Mouse (Mus musculus) kidney, adult 9 months (tissue): ENCODE results near the gene H2al1j.
A peak's percentile ranks its signal among the peaks of the same experiment; 100 is the strongest.
"Not testable (repeated sequence)": the region's sequence is repeated elsewhere in the genome, so short reads cannot be mapped to it uniquely, and the experiment has no call there.

Source experiments
- DNase-seq: peaks from one replicate; pipeline ENCODE4 v3.0.0; 2022

Gene H2al1j

DNA sequence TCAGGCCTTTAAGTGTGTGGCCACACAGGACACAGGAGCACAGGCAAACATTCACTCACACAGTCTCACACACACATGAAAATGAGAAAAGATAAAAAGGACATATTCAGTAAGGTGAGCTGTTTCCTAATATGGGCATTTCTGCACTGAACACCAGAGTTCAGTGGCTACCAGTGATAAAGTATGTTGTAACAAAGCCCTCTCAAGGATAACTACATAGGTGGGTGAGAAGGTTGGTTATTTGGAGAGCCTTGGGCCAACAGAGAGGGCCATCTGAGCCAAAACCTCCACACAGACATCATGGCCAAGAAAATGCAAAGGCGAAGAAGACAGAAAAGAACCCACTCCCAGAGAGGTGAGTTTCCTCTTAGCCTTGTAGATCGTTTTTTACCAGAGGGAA is at the start of gene H2al1j:
H2al1j (plus strand) TSS at position 301 of the 400 bp plus-strand sequence.
- not testable (repeated sequence) for DNase-seq

DNA sequence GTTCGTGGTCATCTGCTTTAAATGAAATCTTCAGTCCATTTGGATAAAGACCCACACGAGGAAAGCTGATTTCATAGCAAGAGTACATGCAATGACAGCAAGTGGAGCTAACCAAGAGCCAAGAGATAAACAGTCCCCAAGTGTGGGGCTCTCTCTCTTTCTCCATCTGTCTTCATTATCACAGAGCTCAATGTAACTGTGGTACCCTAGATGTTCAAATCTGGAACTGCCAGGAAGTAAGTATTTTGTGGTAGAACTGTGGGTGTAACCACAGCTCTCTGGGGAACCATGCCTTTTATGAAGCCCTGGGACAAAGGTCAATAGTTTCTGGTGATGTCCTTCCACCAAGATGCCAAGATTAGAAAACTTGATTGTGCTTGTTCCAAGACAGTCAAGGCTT is 46.9 kb upstream of the H2al1j start:
- no peak for DNase-seq

DNA sequence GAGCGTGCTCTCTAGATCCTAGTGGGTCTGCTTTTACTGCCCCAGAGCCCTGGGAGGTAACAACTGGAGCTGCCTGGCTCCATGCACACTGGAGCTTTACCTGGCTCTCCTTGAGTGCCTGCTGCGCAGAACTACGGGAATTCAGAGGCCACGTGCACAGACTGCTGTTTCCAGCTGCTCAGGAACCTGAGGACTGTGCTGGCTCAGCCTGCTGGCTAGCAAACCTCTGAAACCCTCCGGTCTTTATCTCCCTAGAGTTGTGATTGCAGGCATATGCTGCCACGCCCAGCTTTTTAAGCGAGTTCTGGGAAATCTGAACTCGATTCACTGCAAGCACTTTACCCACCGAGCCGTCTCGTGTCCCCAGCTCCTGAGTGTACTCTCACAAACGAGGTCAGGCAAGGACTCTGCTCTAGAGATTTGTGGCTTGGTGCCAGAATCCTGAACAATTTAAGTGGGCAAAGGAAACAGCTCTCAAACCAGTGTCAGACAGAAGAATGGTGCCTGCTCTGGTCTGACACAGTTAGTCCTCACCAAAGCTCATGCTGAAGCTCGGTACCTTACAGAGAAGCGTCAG is 39.2 kb upstream of the H2al1j start:
- peak; percentile 9 for DNase-seq

GRCm38 (mm10) chrX:11289244-11289643 is 38.4 kb upstream of the H2al1j start:
- DNase-seq = no peak

DNA sequence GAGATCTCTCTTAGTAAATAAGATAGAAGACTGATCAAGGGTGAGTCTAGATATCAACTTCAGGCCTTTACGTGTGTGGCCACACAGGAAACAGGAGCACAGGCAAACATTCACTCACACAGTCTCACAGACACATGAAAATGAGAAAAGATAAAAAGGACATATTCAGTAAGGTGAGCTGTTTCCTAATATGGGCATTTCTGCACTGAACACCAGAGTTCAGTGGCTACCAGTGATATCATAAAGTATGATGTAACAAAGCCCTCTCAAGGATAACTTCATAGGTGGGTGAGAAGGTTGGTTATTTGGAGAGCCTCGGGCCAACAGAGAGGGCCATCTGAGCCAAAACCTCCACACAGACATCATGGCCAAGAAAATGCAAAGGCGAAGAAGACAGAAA is 28.7 kb upstream of the H2al1j start, which contains the start of gene H2al1a:
H2al1a (plus strand) TSS at position 301 of the 400 bp plus-strand sequence.
- not testable (repeated sequence) for DNase-seq

GRCm38 (mm10) chrX:11302132-11302531 is 25.5 kb upstream of the H2al1j start, which contains the start of gene H2al1b:
TSS of gene H2al1b (plus strand) at chrX:11302432.
- DNase-seq = not testable (repeated sequence)

- not testable (repeated sequence) for DNase-seq
Observed at GRCm38 (mm10) chrX:11305355-11305754, 22.3 kb upstream of the H2al1j start, which contains the start of gene H2al1c. TSS of gene H2al1c (plus strand) at chrX:11305655.

- DNase-seq = not testable (repeated sequence)
Observed at GRCm38 (mm10) chrX:11308524-11308923, 19.1 kb upstream of the H2al1j start, which contains the start of gene H2al1d. TSS of gene H2al1d (plus strand) at chrX:11308824.

DNA sequence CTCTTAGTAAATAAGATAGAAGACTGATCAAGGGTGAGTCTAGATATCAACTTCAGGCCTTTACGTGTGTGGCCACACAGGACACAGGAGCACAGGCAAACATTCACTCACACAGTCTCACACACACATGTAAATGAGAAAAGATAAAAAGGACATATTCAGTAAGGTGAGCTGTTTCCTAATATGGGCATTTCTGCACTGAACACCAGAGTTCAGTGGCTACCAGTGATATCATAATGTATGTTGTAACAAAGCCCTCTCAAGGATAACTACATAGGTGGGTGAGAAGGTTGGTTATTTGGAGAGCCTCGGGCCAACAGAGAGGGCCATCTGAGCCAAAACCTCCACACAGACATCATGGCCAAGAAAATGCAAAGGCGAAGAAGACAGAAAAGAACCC is 16.0 kb upstream of the H2al1j start, which contains the start of gene H2al1e:
H2al1e (plus strand) TSS at position 301 of the 400 bp plus-strand sequence.
- not testable (repeated sequence) for DNase-seq

DNA sequence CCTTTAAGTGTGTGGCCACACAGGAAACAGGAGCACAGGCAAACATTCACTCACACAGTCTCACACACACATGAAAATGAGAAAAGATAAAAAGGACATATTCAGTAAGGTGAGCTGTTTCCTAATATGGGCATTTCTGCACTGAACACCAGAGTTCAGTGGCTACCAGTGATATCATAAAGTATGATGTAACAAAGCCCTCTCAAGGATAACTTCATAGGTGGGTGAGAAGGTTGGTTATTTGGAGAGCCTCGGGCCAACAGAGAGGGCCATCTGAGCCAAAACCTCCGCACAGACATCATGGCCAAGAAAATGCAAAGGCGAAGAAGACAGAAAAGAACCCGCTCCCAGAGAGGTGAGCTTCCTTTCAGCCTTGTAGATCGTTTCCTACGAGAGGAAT is 12.8 kb upstream of the H2al1j start, which contains the start of gene H2al1f:
H2al1f (plus strand) TSS at position 301 of the 400 bp plus-strand sequence.
- not testable (repeated sequence) for DNase-seq

DNA sequence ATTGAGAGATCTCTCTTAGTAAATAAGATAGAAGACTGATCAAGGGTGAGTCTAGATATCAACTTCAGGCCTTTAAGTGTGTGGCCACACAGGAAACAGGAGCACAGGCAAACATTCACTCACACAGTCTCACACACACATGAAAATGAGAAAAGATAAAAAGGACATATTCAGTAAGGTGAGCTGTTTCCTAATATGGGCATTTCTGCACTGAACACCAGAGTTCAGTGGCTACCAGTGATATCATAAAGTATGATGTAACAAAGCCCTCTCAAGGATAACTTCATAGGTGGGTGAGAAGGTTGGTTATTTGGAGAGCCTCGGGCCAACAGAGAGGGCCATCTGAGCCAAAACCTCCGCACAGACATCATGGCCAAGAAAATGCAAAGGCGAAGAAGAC is 9.7 kb upstream of the H2al1j start, which contains the start of gene H2al1g:
H2al1g (plus strand) TSS at position 301 of the 400 bp plus-strand sequence.
- not testable (repeated sequence) for DNase-seq

GRCm38 (mm10) chrX:11321192-11321591 is 6.4 kb upstream of the H2al1j start, which contains the start of gene H2al1h:
TSS of gene H2al1h (plus strand) at chrX:11321492.
- DNase-seq = not testable (repeated sequence)

- DNase-seq = not testable (repeated sequence)
Observed at GRCm38 (mm10) chrX:11324359-11324758, 3.3 kb upstream of the H2al1j start, which contains the start of gene H2al1i. TSS of gene H2al1i (plus strand) at chrX:11324659.

- no peak for DNase-seq
Observed at GRCm38 (mm10) chrX:11345762-11346161, 18.1 kb downstream of the H2al1j start.

DNA sequence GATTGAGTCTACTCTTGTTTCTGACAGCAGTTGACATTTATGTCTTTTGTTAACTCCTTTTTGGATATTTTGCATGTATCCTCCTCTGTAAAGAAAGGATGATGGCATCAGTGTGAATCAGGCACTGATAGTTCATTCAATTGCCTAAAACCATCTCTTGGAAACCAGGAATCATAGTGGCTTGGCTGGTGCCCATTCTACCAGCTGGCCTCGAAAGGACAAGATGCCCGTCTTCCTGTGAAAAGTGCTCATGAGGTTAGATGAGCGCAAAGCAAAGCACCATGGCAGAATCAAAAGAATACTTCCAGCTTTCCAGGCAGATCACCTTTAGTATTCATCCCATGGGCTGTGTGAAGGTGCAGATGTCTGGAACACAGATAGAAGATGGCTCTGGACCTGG is 19.1 kb downstream of the H2al1j start:
- no peak for DNase-seq

DNA sequence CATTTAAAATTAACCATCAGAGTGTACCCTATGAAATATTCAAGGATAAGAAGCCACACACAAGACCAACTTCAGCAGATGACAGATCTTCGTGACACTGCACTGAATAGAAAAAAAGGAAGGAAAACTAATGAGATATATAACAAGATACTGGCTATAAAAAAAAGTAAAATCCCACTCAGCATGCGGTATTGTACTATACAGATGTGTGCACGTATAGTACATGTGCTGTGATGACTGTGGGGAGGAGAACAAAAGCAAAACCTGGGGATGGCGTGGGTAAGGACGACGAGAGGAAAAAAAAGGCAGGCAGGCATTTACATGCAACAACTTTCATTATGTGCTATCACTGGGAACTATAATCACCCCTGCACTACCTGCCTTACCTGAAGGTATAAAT is 33.2 kb downstream of the H2al1j start:
- DNase-seq = no peak

- no peak for DNase-seq
Observed at GRCm38 (mm10) chrX:11361261-11361660, 33.6 kb downstream of the H2al1j start.

GRCm38 (mm10) chrX:11363890-11364289 is 36.3 kb downstream of the H2al1j start:
- no peak for DNase-seq

DNA sequence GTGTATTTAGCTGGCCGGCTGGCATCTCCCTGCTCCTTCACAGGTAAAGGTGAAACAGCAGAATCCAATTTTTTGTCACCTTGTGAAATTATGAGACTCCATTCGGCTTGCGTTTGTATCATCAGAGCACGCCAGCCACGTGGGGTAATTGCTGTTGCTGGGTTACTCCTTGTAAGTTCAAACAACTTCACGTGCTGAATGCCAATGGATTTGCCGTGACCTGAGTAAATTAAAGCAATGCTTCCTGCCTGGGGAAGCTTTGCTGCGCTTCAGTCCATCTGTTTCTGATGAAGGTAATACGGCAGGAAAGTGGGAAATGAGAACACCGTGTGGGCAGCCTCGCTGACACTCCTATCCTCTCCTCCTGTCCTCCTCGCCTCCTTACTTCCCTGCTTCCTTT is 37.5 kb downstream of the H2al1j start:
- DNase-seq = no peak
